Mouse (Mus musculus) lung, postnatal 14 days (tissue): ENCODE measurements around the gene Actr10.

Experiments used
- DNase-seq: peaks from one replicate; pipeline ENCODE4 v3.0.0; 2021

The Actr10 gene

DNA sequence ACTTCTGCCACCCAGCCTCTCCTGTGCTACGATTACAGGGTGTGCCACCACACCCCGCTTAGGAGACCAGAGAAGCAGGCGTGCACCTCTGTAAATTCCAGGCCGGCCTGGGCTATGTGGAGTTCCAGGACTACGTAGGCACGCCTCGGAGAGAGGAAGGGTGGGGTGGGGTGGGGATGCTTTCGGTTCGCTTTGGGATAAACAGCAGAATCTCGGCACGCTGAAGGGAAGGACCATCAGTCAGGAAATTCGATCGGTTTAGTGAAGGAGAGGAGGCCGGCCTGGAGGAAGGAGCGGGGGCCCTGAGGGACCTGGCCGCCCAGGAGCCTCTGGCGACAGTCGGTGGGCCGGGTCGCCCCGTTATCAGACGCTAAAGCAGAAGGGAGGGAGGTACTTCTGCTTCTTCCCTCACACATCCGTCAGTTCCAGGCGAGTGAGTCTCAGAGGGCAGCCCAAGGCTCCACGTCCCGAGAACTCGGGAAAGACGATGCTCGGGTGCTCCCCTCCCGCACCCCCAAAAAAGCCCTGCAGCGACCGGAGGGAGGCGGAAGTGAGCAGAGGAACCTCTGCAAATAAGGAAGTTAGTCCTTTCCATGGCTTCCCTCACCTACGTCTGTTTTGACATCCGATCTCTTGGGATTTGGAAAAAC is 30.6 kb downstream of the Actr10 start:
- DNase-seq: peak; percentile 82

DNA sequence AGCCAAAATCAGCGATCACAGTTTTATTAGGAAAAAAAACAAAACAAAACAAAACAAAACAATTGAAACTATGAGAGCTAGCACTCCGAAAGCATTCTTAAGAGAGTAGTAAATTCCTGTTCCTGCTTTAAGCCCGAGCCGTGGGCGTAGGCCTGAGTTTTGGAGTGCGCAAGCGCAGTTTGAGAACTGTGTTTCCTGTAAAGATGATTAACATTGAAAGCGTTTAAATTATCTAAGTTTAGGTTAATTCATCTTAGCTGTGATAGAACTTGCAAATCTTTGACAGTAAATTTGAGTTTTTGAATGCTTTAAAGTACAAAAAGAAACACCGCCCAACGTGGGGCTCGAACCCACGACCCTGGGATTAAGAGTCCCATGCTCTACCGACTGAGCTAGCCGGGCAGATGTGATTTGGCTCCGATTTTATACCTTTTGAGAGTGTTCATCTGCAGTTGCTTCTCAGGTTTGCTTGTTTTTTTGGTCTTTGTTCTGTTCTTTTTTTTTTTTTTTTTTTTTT is 31.2 kb downstream of the Actr10 start:
- DNase-seq: peak; percentile 92

DNA sequence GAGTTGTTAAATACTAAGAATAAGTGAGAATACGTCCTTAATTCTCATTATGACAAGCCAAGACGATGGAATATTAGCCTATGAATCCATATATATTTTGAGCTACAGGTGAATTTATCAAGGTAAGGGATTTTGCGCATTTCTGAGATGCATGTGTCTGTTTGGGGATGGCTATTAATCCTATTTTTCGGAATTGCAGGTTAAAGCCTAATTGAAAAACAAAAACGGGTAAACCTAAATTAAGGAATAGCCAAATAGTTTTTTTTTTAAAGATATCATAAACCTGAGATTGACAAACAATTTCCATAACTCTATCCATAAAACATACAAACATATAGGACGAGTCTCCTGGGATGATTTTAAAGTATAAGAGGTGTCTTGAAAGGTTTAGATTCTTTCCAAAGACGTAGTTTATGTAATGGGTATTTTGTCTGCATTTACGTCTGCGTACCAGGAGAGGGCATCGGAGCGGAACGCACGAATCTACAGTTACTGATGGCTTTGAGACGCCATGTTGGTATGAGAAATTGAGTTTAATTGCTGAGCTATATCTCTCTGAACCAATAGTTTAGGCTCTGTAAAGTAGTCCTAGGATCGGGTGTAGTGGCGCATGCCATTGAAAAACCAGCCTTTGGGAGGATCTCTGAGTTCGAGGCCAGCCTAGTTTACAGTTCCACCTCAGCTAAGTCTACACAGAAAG is 32.0 kb downstream of the Actr10 start:
- peak; percentile 61 for DNase-seq

DNA sequence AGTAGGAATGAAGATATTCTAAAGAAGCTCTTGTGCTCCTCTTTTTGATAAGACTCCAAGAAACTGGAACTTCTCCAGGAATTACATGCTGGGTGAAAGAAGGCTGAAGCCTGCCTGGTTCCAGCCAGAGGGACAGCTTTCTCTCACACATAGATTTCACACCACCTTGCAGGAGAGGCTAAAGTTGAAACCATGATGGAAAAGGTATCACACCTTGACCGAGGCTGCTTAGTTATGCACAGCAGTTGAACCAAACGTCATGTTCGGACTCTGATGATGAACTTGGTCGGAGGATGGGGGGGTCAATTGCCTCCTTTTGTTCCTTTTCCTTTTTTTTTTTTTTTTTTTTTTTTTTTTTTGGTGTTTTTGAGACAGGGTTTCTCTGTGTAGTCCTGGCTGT is 36.2 kb downstream of the Actr10 start:
- no peak for DNase-seq

DNA sequence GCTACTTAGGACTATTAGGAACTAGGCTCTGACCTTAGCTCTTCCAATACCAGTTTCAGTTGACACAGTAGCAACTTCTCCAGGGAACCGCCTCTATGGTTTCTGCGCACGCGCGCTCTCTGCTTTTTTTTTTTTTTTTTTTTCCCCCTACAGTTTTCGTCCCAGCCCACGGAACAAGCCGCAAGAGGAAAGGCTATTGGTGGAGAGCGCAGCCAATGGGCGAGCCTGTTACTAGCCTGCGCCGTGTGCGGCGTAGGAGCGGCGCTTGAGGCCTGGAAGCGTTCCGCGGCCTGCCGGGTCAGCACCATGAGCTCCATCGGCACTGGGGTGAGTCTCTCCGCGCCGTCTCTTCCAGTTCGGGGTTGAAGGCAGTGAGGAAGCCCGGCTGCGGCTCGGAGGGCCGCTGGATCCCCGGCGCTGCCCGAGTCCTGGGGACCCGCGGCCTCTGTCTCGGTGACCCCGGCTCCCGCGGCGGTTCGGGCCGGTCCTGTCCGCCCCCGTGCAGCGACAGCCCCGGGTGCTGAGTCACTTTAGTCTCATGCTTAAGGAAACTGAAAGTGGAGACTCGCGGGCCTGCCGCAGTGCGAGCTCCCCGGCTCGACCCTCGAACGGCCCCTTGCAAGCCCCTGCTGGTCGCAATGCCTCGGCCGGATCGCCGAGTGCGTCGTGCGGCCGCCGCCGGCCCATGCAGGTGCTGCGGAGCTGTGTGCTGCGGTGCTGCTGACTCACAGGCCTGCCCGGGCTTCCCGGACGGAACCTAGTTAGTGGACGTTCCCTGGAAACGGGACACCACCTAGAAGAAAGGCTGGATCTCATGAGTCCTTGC is 37.0 kb downstream of the Actr10 start, which contains the start of gene Psma3:
TSS of gene Psma3 (plus strand) at position 181 of the 826 bp plus-strand sequence.
- peak; percentile 89 for DNase-seq

DNA sequence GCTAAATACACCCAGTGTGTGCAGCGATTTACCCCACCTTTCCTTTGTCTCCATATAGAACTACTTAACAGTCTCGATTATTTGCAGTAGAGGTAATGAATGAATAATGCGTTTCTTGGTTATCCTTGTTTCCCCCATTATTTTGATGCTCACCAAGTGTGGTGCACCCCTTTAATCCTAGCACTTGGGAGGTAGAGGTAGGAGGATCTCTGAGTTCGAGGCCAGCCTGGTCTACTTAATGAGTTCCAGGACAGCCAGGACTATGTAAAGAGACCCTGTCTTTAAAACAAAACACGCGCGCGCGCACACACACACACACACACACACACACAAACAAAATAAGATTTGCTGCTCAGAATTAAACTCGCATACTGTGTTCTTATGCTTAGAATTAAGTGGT is 37.7 kb downstream of the Actr10 start:
- DNase-seq: no peak

DNA sequence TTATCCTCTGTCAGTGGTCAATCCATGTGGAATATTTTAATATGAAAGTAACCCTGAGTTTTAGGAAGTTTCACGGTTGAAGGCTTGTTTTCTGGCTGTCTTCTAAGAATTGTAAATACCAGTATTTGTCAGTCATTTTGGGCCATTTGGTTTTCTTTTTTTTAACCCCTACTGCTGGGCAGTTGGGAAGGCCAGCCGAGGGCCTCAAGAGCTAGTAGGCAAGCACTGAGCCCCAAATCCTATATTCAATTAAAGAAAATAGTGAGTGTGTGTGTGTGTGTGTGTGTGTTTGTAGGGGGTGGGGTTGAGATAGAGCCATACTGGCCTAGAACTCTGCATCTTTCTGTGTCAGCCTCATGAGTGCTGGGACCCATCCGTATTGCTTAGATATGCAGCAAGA is 38.2 kb downstream of the Actr10 start:
- DNase-seq: no peak

DNA sequence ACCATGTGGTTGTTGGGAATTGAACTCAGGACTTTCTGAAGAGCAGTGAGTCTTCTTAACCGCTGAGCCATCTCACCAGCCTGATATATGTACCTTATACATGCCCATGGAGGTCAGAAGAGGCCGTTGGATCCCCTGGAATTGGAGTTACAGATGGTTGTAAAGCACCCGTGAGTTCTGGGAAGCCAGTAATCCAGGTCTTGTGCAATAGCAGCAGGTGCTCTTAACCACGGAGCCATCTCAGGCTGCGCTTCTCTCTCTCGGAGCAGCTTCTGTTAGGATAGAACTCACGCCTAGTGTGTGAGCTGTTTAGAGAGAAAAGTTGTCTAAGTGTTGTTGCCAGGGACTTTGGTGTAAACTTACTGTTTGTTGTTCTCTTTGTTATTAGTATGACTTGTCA is 40.7 kb downstream of the Actr10 start:
- DNase-seq: no peak

DNA sequence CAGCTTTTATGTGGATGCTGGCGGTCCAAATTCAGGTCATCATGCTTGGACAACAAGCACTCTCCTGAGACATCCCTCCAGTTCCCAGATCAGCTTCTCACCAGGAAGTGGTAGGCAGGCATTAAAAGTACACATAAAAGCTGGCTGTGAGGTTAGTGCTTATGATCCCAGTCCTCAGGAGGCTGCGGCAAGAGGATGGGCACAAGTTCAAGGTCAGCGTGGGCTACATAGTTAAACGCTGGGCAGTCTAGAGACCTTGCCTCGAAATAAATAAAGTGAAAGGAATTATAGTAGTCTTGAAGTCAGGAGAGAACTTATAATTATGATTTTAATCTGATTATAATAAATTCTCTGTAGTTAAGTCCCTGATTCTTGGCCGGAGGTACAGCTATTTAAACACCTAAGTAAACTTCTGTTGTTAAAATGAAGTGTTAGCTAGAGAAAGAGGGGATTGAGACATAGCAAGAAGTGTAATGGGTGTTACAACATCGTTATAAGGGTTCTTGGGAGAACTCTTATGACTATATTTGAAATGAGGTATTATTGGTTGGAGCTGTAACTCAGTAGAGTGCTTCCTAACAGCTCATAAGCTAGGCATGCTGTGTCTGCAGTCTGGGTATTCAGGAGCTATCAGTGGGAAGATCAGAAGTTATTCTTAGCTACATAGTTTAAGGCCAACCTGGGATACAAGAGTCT is 47.3 kb downstream of the Actr10 start:
- DNase-seq: no peak

DNA sequence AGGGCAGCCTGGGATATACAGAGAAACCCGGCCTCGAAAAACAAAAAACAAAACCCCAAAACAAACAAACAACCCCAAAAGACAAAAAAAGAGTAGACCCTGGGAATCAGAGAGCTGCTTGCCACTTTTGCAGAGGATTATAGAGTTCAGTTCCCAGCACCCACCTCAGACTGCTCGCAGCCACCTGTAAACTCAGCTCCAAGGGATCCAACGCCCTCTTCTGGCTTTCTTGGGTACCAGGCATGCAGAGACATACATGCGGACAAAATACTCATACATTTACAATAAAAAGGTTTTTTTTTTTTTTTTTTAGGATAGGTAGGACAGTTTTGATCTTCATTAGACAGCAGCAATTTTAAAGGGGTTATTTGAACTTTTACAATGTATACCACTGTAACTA is 59.6 kb downstream of the Actr10 start:
- no peak for DNase-seq

DNA sequence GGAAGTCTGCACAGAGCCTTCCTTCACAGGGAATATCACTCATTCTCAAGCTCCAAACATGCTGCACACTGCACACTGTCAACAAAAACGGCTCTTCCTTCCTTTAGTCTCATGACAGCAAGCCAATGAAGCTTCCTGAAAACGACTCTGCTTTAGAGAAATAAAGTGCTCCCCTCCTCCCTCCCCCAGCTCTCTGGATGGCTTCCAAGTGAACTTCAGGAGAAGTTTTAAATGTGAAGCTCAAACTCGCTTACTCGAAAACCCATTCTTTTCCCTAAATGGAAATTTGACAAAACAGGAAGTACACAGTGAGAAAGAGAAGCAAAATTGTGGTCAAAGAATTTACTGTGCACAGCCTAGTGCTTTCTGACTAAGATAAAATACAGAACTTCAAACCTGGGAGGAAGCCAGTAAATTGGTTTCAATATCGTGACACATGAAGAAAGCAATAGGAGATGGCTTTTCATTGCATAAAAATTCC is 61.8 kb downstream of the Actr10 start:
- DNase-seq: peak; percentile 52

DNA sequence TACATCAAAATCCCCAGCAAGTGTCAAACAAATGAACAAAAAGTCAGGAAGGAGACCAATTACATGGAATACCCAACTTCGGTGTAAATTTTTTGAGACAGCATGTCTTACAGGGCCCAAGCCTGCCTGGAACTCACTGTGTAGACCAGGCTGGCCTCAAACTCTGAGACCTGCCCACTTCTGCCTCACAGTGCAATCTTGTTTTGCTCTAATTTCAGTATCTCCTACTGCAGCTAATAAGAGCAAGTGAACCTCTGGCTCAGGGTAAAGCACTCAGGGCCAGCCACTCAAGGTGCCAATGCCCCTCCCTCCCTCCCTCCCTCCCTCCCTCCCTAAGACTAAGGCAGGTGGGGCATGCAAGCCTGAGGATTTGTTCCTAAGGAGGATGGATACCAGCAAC is 62.7 kb downstream of the Actr10 start:
- DNase-seq: no peak

DNA sequence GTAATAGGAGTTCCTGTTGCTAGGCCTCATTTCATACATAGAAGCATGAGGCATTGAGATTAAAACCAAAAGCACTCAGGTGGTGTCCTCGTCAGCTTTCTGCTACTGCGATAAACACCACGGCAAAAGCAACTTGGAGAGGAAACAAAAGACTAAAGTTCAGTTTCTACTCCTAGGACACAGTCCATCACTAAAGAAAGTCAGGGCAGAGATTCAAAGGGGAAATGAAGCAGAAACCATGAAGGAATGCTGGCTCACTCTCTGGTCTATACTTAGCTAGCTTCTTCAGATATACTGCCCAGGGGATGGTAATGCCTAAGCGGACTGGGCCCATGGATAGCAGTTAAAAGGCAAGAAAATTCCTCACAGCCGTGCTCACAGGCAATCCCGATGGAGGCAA is 63.8 kb downstream of the Actr10 start:
- no peak for DNase-seq

DNA sequence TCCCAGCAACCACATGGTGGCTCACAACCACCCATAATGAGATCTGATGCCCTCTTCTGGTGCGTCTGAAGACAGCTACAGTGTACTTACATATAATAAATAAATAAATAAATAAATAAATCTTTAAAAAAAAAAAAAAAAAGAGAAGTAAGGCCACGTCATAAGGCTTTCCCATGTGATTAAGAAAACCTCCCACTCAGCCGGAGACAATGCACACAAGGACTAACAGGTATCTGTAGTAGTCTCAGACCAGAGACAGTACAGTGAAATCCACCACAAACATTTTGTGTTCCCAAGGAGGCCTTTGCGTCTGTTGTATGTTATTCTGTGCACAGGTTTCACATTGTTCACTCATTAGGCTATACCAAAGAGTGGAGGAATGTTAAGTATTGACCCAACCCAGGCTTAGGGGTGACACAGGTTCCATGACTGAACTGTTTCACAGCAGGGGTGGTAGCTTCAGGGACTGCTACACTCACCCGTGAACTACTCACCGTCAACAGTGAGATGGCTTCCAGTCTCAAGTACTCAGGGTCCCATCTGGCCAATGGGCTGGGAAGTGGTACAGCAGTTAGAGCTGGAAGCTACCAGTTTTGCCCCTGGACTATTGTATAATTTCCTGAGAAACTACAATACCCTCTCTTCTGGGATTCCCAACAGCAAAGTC is 66.2 kb downstream of the Actr10 start:
- no peak for DNase-seq

DNA sequence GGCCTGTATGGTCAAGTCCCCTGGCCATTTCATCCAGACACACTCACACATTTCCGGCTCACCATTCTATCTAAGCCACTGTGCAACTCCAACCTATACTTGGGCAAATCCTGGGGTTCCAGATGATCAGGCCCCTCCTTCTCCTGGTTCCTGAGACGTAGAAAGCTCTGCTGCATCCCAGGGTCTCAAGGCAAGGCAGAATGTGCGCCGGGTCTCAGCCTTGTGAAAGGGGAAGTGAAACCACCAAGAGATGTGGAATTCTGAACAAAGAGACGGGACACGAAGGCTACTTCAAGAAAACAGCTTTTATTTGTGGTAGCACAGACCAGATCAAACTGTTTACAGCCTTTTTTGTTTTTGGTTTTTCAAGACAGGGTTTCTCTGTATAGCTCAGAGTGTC is 68.5 kb downstream of the Actr10 start:
- no peak for DNase-seq

DNA sequence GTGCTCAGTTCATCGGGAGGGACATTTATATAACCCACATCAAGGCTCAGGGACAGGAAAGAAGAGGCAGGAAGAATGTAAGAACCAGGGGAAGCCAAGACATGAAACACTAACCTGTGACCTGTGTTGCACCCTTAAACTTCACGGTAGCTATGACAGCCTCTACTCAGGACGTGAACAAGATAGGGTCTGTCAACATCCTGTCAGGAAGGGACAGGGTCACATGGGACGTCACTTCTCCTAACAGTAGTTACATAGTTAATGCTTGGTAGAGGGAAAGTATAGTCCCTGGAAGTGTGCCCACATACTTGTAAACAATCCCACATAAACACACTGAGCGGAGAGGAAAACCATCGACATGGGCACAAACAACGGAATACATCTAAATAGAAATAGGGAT is 69.2 kb downstream of the Actr10 start:
- peak; percentile 31 for DNase-seq

DNA sequence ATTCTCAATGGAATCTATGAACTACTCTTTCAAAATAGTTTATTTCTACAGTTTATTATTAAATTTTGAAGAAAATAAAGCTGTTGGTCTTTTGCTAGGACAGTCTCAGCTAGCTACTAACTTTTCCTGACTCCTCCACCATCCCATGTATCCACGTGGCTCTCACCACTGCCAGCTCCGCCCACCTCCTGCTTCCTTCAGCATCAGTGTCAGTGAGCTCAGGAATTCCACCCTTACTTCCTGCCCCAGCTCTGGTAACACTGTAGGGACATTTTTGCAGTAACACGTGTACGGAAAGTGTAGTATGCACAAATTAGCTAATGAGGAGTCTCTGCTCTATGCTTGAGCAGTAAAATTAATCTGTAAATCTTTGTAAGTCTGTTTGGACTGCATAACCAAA is 72.1 kb downstream of the Actr10 start:
- DNase-seq: peak; percentile 39
